Mouse (Mus musculus): ENCODE measurements around the gene Gtf3c5.

Gtf3c5 gene

GRCm38 (mm10) chr2:28566545-28566944 is 17.0 kb downstream of the Gtf3c5 start:
- DNase-seq = no peak

DNA sequence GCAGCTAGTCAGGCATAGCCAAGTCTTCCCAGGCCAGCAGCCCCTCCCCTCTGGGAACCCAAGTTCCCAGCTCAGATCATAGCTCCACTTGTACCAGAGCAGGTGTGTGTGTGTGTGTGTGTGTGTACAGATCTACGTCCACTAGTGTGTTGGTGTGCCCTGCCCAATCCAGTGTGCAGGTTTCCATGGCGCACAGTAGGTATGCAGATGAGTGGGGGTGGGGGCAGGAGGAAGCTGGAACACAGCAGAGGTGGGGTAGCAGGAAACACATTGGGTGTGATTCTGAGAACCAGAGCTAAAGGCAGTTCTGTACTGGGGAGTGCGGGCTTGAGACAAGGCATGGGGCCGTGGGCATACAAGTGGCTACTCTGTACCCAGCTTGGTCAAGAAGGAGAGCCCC is 19.2 kb downstream of the Gtf3c5 start:
- no peak for DNase-seq

GRCm38 (mm10) chr2:28563830-28564229 is 19.7 kb downstream of the Gtf3c5 start:
- DNase-seq = no peak

GRCm38 (mm10) chr2:28563303-28563702 is 20.2 kb downstream of the Gtf3c5 start, which contains the start of gene Cel:
Cel (minus strand) TSS chr2:28563403.
- DNase-seq = no peak

GRCm38 (mm10) chr2:28557452-28557851 is 26.1 kb downstream of the Gtf3c5 start:
- no peak for DNase-seq

- no peak for DNase-seq
These were observed 31.2 kb downstream of the Gtf3c5 start for GRCm38 (mm10) chr2:28552301-28552700.

DNA sequence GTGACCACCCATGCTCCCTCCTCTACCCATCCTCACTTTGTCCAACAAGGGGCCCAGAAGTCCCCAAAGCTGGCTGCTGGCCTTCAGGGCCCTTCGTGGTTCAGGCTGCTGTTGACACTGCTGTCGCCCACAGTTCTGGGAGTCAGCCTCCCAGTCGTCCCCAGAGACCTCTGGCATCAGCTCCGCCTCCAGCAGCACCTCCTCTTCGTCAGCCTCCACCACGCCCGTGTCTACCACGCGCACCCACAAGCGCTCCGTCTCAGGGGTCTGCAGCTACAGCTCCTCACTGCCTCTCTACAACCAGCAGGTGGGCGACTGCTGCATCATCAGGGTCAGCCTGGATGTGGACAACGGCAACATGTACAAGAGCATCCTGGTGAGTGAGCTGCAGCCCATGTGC is 34.4 kb downstream of the Gtf3c5 start:
- DNase-seq = no peak

DNA sequence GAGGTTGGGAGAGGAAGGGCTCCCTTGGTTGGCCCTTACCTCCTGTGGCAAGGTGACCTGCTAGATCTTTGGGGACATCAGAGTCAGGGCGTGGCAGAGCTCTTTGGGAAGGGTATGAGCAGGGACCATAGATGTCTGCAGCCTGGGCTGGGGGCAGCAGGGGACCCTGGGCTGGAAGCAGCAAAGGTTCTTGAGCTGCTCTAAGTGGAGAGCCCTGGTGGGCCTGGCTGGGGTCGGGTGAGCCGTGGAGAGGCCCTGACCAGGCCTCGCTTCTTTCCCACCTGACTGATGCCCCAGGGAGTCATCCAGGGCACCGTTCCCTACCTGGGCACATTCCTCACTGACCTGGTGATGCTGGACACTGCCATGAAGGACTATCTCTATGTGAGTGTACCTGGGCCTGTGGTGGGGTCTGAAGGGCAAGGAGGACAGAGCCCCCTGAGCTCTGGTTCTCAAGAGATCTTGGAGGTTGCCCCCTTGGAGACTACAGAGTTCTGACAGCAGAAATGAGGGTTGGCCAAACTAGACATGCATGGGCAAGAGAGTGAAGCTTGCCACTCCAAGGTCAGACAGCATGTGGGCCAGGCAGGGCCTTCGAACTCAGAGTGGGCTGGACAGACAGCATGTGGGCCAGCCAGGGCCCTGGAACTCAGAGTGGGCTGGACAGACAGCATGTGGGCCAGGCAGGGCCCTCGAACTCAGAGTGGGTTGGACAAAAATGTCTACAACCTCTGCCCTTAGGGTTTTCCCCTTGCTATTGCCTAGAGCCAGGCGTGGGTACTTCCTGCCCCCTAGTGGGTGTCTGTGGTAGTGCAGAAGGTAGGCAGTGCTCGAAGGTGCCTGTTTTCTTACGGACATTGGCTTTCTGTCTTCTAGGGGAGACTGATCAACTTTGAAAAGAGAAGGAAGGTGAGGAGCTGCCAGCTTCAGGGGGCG is 36.0 kb downstream of the Gtf3c5 start:
- peak; percentile 97 for DNase-seq

DNA sequence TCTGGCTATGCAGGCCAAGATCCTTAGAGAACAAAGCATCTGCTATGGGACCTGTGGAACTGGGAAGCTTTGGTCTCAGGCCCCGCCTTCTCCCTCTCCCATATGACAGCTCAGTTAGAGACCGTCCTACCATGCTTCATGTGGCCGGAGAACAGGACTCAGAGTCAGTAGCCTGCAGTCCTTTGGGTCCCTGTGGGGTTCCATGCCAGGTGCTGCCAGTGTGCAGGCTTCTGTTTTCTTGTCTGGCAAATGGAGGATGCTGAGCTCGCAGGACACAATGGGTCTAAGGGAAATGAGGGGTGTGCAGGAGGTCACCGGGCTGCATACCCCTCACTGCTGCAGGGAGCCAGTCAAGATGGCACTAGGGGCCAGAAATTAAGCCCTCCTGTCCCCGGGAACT is 37.0 kb downstream of the Gtf3c5 start:
- DNase-seq = no peak

GRCm38 (mm10) chr2:28545976-28546375 is 37.6 kb downstream of the Gtf3c5 start:
- DNase-seq = no peak

DNA sequence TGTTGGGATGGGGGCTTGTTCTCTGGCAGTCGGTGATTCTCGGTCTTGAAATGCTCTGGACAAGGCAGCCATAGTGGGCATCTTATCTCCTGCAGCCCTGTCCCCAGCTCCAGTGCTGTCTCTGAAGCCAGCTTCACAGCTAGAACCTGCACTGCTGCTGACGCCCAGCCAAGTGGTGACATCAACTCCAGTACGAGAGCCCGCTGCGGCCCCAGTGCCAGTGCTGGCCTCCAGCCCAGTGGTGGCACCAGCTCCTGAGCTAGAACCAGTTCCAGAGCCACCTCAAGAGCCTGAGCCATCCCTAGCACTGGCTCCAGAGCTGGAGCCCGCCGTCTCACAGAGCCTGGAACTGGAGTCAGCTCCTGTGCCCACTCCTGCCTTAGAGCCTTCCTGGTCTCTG is 39.7 kb downstream of the Gtf3c5 start:
- no peak for DNase-seq

GRCm38 (mm10) chr2:28540587-28541227 is 42.8 kb downstream of the Gtf3c5 start:
- DNase-seq = peak; percentile 21 to 27

DNA sequence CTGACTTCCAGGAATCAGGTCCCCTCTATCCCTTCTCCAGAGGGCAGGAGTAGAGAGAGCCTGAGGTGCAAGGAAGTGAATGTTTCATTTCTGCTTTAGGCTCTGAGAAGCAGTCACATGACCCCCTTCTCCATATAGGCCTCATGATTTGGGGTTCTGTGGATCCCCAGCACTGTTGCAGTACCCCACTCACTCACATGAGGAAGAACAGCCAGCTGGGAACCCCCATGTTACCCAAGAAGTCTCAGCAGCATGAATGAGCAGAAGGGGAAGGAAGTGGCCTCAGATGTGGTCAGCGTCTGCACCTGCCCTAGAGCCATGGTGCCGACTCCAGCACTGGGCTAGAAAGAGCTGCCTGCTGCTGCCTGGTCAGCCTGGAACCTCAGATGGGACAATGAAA is 43.6 kb downstream of the Gtf3c5 start:
- DNase-seq = peak; percentile 78 to 82

- peak; percentile 70 to 71 for DNase-seq
These were observed 44.3 kb downstream of the Gtf3c5 start for GRCm38 (mm10) chr2:28539206-28539605.

DNA sequence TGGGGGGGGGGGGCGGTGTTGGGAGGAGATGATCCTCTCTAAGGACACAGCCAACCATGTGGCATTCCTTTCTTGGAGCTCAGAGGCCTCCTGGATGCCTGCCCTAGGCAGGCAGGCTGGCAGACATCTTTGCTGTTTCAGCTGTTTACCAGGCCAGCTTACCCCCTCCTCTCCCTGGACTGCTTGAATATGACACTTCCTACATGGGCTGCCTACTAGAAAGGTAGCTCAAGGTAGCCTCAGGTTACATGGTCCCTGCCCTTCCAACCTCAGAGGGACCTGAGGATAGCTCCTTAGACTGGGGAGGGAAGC is 44.8 kb downstream of the Gtf3c5 start:
- DNase-seq = no peak

DNA sequence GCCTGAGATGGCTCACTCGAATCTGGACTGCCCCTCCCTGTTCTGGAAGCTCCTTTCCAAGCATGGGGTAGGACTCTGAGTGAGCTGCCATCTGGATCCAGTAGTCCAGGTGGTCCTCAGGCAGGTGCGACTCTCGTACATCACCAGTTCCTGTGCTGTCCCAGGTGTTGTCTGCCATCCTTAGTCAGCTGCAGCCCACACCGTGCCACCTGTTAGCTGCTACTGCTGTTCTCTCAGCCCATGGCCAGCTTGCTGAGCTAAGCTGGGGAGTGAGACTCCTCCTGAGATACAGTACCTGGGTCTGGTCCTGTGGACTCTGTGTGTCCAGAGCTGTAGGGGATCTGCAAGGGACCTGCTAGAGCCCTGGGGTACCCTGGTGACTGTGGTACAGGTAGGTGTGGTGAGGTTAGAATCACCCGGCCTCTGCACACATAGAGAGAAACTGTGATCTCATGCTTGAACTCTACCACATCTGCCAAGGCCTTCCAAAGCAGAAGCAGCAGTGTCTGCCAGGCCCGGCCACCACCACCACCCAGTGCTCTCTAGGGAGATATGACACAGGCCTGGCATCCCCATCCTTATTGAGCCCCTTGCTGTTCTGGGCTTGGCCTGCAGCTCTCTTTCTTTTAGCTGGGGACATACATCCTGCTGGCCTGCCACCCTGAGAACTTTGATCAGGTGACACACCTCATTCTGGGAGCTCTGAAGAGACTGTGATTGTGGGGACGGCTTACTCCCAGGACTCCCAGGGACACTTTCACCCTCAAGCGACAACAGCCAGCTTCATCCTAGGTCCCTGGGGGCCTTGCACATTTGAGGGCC is 45.3 kb downstream of the Gtf3c5 start:
- peak; percentile 75 to 79 for DNase-seq

GRCm38 (mm10) chr2:28537634-28537920 is 46.0 kb downstream of the Gtf3c5 start:
- peak; percentile 45 to 46 for DNase-seq

- peak in 1 of 2 experiments; percentile 20 for DNase-seq
These were observed 46.6 kb downstream of the Gtf3c5 start for GRCm38 (mm10) chr2:28536766-28537633.

DNA sequence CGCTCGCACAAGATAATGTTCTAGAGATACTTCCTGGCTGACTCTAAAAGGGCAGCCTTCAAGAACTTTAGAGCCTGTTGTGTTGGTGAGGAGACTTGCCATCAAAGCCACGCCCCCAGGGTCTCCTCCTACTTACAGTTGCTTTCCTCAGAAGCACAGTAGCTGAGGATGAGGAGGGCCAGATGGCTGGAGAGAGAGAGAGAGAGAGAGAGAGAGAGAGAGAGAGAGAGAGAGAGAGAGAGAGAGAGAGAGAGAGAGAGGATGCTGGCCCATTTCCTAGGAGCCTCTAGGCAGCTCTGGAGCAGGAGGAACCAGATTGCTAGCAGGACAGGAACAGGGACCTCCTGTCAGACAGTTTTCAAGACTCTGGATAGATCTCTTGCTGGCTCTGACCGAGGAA is 47.4 kb downstream of the Gtf3c5 start:
- DNase-seq = no peak

DNA sequence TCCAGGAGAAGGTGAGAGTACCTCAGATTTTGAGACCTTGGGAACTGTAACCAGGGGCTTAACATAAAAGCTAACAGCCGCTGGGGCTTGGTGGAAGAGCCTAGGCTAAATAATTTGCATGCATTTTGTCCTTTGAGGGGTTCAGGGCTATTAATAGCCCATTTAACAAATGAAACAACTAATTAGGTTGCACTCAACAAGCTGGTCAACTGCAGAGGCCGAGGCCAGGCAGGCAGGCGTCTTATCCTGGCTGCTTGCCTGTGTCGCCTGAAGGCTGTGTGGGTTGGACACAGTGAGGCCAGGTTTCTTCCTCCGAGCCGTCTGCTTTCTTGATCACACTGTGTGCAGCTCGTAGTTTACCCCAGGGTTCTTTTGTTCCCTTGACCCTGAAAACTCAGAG is 47.9 kb downstream of the Gtf3c5 start:
- no peak for DNase-seq

- no peak for DNase-seq
These were observed 48.3 kb downstream of the Gtf3c5 start for GRCm38 (mm10) chr2:28535263-28535540.

- no peak for DNase-seq
These were observed 48.9 kb downstream of the Gtf3c5 start for GRCm38 (mm10) chr2:28534436-28535262.
